Mouse (Mus musculus): ENCODE measurements at regions not wholly inside any gene's neighbourhood (a gene's known extent, or its start where the extent isn't known, plus 50 kb on each side); places are given as distances from the start of the nearest gene placed in this dataset.

DNA sequence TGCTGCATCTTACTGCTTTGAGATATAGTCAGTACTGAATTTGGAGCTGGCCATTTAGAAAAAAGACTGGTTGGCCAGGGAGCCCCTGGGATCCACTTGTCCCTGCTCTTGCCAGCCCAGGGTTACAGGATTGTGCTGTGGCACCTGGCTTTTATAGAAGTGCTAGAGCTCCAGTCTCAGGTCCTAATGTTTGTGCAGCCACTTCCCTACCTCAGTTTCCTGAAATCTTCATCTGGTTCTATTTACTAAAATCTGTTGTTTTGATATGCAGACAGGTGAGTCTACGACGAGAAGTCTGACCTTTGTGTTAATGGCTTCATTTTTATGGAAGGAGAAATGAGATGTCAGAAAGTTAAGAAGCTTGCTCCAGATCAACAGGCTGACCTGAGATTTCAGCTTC is 73.0 kb upstream of the Gm47985 start:
- Histone ChIP-seq H3K4me3 (ENCODE audit: insufficient read depth, low read length) (no peak overlapping the region), H3K4me1 (ENCODE audit: control insufficient read depth, insufficient read depth, low read length) (peaks cover 2% of the 10 kb centered on the region), H3K27ac (ENCODE audit: insufficient read depth, low read length) (no peak overlapping the region)
- no peak for TF ChIP-seq POLR2A (IDR thresholded peaks at IDR 0.05; ENCODE audit: extremely low read depth, insufficient read depth, low read length)
- TF ChIP-seq CTCF (IDR thresholded peaks at IDR 0.05; ENCODE audit: extremely low read depth, insufficient read depth, low read length): no peak

DNA sequence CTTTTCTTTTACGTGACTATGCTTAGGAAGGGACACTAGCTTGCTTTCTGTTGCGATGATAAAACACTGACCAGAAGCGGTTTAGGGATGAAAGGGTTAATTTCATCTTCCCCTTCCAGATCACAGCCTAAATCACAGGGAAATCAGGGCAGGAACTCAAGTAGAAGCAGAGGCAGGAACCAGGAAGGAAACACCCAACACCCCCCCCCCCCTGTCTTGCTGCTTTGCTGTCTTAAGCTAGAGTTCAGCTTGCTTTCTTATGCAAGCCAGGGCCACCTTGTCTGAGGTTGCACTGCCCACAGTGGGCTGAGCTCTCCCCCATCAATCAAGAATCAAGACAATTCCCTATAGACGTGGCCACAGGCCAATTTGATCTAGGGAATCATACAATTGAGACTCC is 71.9 kb upstream of the Gm47985 start:
- H3K27ac ChIP-seq (ENCODE audit: insufficient read depth, low read length): no peak overlapping the region
- H3K4me1 ChIP-seq (ENCODE audit: control insufficient read depth, insufficient read depth, low read length): peaks cover under 1% of the 10 kb centered on the region
- no peak overlapping the region for H3K4me3 ChIP-seq (ENCODE audit: insufficient read depth, low read length)
- TF ChIP-seq POLR2A (IDR thresholded peaks at IDR 0.05; ENCODE audit: extremely low read depth, insufficient read depth, low read length): no peak
- no peak for TF ChIP-seq CTCF (IDR thresholded peaks at IDR 0.05; ENCODE audit: extremely low read depth, insufficient read depth, low read length)

DNA sequence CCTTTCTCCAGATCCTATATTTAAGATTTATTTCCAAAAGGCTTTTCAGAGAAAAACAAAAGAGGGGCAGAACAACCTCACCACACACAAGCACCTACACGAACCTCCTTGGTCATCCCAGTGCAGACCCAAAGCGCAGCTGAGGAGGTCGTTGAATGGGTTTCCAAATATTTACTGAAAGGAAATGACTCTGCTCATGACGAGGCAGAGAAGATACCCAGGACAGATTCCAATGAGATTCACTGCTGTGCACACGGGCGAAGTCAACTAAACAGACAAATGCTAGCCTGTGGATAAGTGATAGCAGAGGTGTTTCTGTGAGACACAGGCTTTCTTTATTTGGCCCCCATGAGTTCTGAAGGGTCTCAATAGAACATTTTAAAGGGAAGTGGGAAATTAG is 70.7 kb upstream of the Gm47985 start:
- no peak overlapping the region for H3K27ac ChIP-seq (ENCODE audit: insufficient read depth, low read length)
- H3K4me3 ChIP-seq (ENCODE audit: insufficient read depth, low read length): no peak overlapping the region
- TF ChIP-seq CTCF (IDR thresholded peaks at IDR 0.05; ENCODE audit: extremely low read depth, insufficient read depth, low read length) (no peak), POLR2A (IDR thresholded peaks at IDR 0.05; ENCODE audit: extremely low read depth, insufficient read depth, low read length) (no peak)
- no peaks in the 10 kb centered on the region for H3K4me1 ChIP-seq (ENCODE audit: control insufficient read depth, insufficient read depth, low read length)

DNA sequence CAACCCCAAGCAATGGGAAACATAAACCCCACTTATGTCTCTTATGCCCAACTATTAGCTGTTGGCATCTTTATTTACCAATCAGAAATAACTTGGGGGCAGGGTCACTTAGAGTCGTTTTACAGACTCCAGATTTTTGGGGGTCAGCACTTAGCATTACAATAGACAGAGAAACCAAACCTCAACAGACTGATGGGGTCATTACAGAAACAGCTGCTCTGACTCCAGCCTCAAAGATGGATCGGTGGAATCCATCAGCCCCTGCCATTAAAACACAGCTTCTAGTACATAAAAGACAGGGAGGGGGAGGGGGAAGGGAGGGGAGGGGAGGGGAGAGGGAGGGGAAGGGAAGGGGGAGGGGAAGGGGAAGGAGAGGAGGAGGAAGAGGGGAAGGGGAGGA is 69.9 kb upstream of the Gm47985 start:
- no peaks in the 10 kb centered on the region for H3K4me1 ChIP-seq (ENCODE audit: control insufficient read depth, insufficient read depth, low read length)
- H3K27ac ChIP-seq (ENCODE audit: insufficient read depth, low read length): no peak overlapping the region
- H3K4me3 ChIP-seq (ENCODE audit: insufficient read depth, low read length): no peak overlapping the region
- TF ChIP-seq POLR2A (IDR thresholded peaks at IDR 0.05; ENCODE audit: extremely low read depth, insufficient read depth, low read length): no peak
- no peak for TF ChIP-seq CTCF (IDR thresholded peaks at IDR 0.05; ENCODE audit: extremely low read depth, insufficient read depth, low read length)

DNA sequence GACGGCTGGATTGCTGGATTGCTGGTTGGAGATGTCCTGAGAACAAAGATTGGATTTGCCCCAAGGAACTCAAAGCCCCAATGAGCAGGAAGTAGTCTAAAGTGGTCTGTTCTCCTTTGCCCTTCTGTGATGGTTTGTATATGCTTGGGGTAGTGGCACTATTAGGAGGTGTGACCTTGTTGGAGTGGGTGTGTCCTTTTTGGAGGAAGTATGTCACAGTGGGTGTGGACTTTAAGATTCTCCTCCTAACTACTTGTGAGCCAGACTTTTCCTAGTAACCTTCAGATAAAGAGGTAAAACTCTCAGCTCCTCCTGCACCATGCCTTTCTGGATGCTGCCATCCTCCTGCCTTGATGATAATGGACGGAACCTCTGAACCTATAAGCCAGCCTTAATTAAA is 69.1 kb upstream of the Gm47985 start:
- Histone ChIP-seq H3K4me1 (ENCODE audit: control insufficient read depth, insufficient read depth, low read length) (no peaks in the 10 kb centered on the region), H3K4me3 (ENCODE audit: insufficient read depth, low read length) (no peak overlapping the region), H3K27ac (ENCODE audit: insufficient read depth, low read length) (no peak overlapping the region)
- no peak for TF ChIP-seq POLR2A (IDR thresholded peaks at IDR 0.05; ENCODE audit: extremely low read depth, insufficient read depth, low read length)
- TF ChIP-seq CTCF (IDR thresholded peaks at IDR 0.05; ENCODE audit: extremely low read depth, insufficient read depth, low read length): no peak

DNA sequence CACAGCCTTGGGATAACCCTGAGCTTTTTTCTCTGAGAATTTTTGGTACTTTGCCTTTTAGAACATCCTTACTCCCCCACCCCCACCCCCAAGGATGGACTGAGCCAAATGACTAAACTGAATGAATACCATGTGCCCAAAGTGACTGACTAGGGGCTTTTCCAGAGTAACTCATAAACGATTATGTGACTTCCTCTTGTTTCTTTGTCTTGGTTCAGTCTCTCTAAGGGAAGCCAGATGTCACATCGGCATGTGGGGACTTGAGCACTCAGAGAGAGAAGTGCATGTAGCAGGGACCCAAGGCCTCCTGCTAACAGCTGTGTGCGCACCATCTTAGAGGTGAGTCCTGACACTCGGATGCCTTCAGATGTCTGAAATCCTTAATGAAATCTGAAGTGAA is 63.8 kb upstream of the Gm47985 start:
- Histone ChIP-seq H3K4me3 (ENCODE audit: insufficient read depth, low read length) (no peak overlapping the region), H3K27ac (ENCODE audit: insufficient read depth, low read length) (no peak overlapping the region), H3K4me1 (ENCODE audit: control insufficient read depth, insufficient read depth, low read length) (no peaks in the 10 kb centered on the region)
- TF ChIP-seq POLR2A (IDR thresholded peaks at IDR 0.05; ENCODE audit: extremely low read depth, insufficient read depth, low read length) (no peak), CTCF (IDR thresholded peaks at IDR 0.05; ENCODE audit: extremely low read depth, insufficient read depth, low read length) (no peak)

DNA sequence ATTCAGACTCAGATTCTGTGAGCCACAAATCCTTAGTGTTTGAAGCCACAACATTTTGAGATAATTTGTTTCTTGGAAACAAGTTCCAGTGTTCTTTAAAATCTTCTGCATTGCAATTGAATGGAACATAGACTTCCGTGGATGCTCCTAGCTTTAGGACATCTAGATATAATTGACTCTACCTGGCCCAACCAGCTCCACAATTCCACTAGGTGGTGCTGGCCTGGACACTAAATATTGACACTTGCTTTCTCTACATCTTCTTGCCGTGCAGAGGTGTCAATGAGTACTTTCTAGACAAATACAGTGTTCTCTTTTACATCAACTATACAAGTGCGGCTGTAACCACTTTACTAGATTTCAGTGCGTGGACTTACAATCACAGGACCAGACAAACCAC is 63.4 kb upstream of the Gm47985 start:
- Histone ChIP-seq H3K4me3 (ENCODE audit: insufficient read depth, low read length) (no peak overlapping the region), H3K4me1 (ENCODE audit: control insufficient read depth, insufficient read depth, low read length) (no peaks in the 10 kb centered on the region), H3K27ac (ENCODE audit: insufficient read depth, low read length) (no peak overlapping the region)
- TF ChIP-seq CTCF (IDR thresholded peaks at IDR 0.05; ENCODE audit: extremely low read depth, insufficient read depth, low read length): no peak

DNA sequence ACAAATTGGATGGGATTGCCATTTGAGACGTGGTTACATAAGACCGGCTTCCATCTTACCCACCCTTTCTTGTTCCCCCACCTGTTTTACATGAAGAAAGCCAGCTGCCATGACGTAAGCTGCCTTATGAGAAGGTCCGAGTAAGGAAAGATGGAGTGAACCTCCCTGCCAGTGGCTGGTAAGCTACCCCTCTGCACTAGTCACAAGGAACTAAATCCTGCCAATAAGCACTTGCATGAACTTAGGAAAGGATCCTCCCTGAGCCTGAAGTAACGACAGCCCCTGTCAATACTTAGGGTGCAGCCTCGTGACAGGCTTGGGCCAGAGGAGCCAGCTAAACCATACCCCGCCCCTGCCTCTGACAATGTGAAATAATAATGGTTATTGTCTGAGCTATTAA is 62.8 kb upstream of the Gm47985 start:
- no peaks in the 10 kb centered on the region for H3K4me1 ChIP-seq (ENCODE audit: control insufficient read depth, insufficient read depth, low read length)
- no peak overlapping the region for H3K27ac ChIP-seq (ENCODE audit: insufficient read depth, low read length)
- no peak for TF ChIP-seq POLR2A (IDR thresholded peaks at IDR 0.05; ENCODE audit: extremely low read depth, insufficient read depth, low read length)
- TF ChIP-seq CTCF (IDR thresholded peaks at IDR 0.05; ENCODE audit: extremely low read depth, insufficient read depth, low read length): no peak
- no peak overlapping the region for H3K4me3 ChIP-seq (ENCODE audit: insufficient read depth, low read length)

DNA sequence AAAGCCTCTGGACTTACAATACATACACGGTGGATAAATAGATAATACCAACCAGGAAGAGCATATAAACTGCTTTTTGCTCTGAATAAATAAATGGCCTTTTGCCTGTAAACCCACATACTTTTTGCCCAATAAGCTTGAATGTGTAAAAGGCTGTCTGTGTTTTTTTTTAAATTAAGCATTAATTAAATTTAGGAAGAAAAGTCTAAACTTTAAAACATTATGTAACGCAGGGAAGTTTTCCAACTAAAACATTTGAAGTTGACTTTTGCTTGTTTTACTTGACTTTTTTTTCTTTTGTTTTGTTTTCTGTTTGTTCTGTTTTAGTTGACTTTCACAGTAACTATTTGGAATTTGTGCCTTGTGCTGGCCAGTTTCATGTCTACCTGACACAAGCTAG is 60.7 kb upstream of the Gm47985 start:
- Histone ChIP-seq H3K27ac (ENCODE audit: insufficient read depth, low read length) (no peak overlapping the region), H3K4me3 (ENCODE audit: insufficient read depth, low read length) (no peak overlapping the region), H3K4me1 (ENCODE audit: control insufficient read depth, insufficient read depth, low read length) (peaks cover 4% of the 10 kb centered on the region)
- TF ChIP-seq POLR2A (IDR thresholded peaks at IDR 0.05; ENCODE audit: extremely low read depth, insufficient read depth, low read length): no peak
- TF ChIP-seq CTCF (IDR thresholded peaks at IDR 0.05; ENCODE audit: extremely low read depth, insufficient read depth, low read length): no peak

DNA sequence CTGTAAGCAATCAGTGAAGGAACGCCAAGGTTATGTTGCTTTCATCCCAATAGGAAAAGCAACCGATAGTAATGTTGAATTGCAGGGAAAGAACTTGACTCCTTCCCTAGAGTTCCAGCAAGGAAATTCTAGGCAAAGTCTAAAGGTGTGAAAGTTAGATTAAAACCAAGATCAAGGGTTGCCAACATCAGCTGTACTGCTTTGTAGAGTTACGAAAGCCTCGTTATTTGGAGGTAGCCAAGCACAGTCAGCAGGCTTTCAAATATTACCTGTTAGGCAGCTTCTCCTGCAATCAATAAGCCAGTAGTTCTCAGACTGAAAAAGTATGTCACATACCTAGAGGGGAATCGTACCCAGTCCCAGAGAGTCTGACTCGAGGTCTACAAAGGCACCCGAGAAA is 58.4 kb upstream of the Gm47985 start:
- Histone ChIP-seq H3K27ac (ENCODE audit: insufficient read depth, low read length) (no peak overlapping the region), H3K4me1 (ENCODE audit: control insufficient read depth, insufficient read depth, low read length) (peaks cover 4% of the 10 kb centered on the region), H3K4me3 (ENCODE audit: insufficient read depth, low read length) (no peak overlapping the region)
- TF ChIP-seq CTCF (IDR thresholded peaks at IDR 0.05; ENCODE audit: extremely low read depth, insufficient read depth, low read length) (no peak), POLR2A (IDR thresholded peaks at IDR 0.05; ENCODE audit: extremely low read depth, insufficient read depth, low read length) (no peak)

All from cortical plate, adult 2 months (tissue).